Mouse (Mus musculus) retina, postnatal 1 day (tissue): ENCODE measurements around the gene Srd5a1.
"Not testable (repeated sequence)": the region's sequence is repeated elsewhere in the genome, so short reads cannot be mapped to it uniquely, and the experiment has no call there.

Experiments used
- DNase-seq: peaks from one replicate; pipeline ENCODE4 v3.0.0-alpha.2; 2012

Srd5a1 gene

GRCm38 (mm10) chr13:69611398-69612174 is at the start of gene Srd5a1:
TSS of gene Srd5a1 (minus strand) at chr13:69611442.
- peak; percentile 99 for DNase-seq

- no peak for DNase-seq
Observed at GRCm38 (mm10) chr13:69654508-69654907, 43.3 kb upstream of the Srd5a1 start.

- DNase-seq: no peak
Observed at GRCm38 (mm10) chr13:69646481-69646880, 35.2 kb upstream of the Srd5a1 start.

- DNase-seq: peak; percentile 73
Observed at GRCm38 (mm10) chr13:69645694-69646423, 34.6 kb upstream of the Srd5a1 start.

- DNase-seq: no peak
Observed at GRCm38 (mm10) chr13:69644427-69645166, 33.4 kb upstream of the Srd5a1 start.

GRCm38 (mm10) chr13:69643937-69644336 is 32.7 kb upstream of the Srd5a1 start:
- DNase-seq: no peak

GRCm38 (mm10) chr13:69642656-69643216 is 31.5 kb upstream of the Srd5a1 start:
- DNase-seq: no peak

- DNase-seq: no peak
Observed at GRCm38 (mm10) chr13:69641017-69641416, 29.8 kb upstream of the Srd5a1 start.

GRCm38 (mm10) chr13:69640541-69640940 is 29.3 kb upstream of the Srd5a1 start:
- no peak for DNase-seq

- DNase-seq: no peak
Observed at GRCm38 (mm10) chr13:69640126-69640525, 28.9 kb upstream of the Srd5a1 start.

- no peak for DNase-seq
Observed at GRCm38 (mm10) chr13:69639251-69639650, 28.0 kb upstream of the Srd5a1 start.

- no peak for DNase-seq
Observed at GRCm38 (mm10) chr13:69638108-69638626, 26.9 kb upstream of the Srd5a1 start.

- DNase-seq: no peak
Observed at GRCm38 (mm10) chr13:69637657-69638056, 26.4 kb upstream of the Srd5a1 start.

- DNase-seq: no peak
Observed at GRCm38 (mm10) chr13:69636816-69637215, 25.6 kb upstream of the Srd5a1 start.

- no peak for DNase-seq
Observed at GRCm38 (mm10) chr13:69636375-69636774, 25.1 kb upstream of the Srd5a1 start.

GRCm38 (mm10) chr13:69635836-69636235 is 24.6 kb upstream of the Srd5a1 start:
- DNase-seq: not testable (repeated sequence)

GRCm38 (mm10) chr13:69633988-69634387 is 22.7 kb upstream of the Srd5a1 start:
- DNase-seq: no peak

GRCm38 (mm10) chr13:69633551-69633950 is 22.3 kb upstream of the Srd5a1 start:
- DNase-seq: no peak

GRCm38 (mm10) chr13:69631659-69632058 is 20.4 kb upstream of the Srd5a1 start:
- DNase-seq: no peak

- DNase-seq: no peak
Observed at GRCm38 (mm10) chr13:69631111-69631510, 19.9 kb upstream of the Srd5a1 start.

- DNase-seq: no peak
Observed at GRCm38 (mm10) chr13:69630576-69630975, 19.3 kb upstream of the Srd5a1 start.

- no peak for DNase-seq
Observed at GRCm38 (mm10) chr13:69627941-69628340, 16.7 kb upstream of the Srd5a1 start.

GRCm38 (mm10) chr13:69624510-69624909 is 13.3 kb upstream of the Srd5a1 start:
- DNase-seq: no peak
